Mouse (Mus musculus): ENCODE measurements at regions not wholly inside any gene's neighbourhood (a gene's known extent, or its start where the extent isn't known, plus 50 kb on each side); places are given as distances from the start of the nearest gene placed in this dataset.

DNA sequence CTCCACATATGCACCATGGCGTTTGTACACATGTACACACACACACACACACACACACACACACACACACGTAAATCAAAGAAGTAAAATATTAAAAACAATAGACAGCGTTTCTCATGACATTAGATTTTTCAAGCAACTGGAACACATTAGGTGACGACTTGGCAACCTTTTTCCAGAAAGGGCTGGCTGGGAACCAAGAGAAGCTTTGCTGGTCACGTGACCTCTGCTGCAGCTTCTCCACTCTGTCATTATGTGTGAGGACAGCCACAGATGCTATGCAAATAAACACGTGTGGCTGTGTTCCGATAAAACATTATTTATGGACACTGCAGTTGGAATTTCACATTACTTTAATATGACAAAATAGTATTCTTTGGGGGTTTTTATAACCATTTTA is 124.3 kb downstream of the Slc38a6 start:
- TF ChIP-seq CTCF (IDR thresholded peaks at IDR 0.05; ENCODE audit: control insufficient read depth, insufficient read depth, insufficient read length) (no peak), FOSL1 (IDR thresholded peaks at IDR 0.05; ENCODE audit: insufficient read depth, low read length, poor library complexity, severe bottlenecking) (no peak), USF1 (IDR thresholded peaks at IDR 0.05; ENCODE audit: low read depth) (peak; percentile 96)

All from C2C12 (cell line).